8 mouse cellular contexts compared by ENCODE assay signal in genomic region chr7:132373594-132374378, GRCm38 (mm10). TPM values are rescaled to one million over a fixed set of nuclear protein-coding genes. Genes with fewer than 3 reads are reported as not detected.
DNase-seq lines count a peak whose midpoint lies in the region; ATAC-seq and TF ChIP-seq lines count a peak whose summit lies in the region.

No protein-coding gene starts in this region.

- H3K36me3 ChIP-seq in heart, embryonic 10.5 days = no peaks in the 10 kb centered on the region
- H3K36me3 ChIP-seq in heart, embryonic 11.5 days (ENCODE audit: control insufficient read depth, insufficient read depth, low read length) = no peaks in the 10 kb centered on the region
- peaks cover 7 to 15% of the 10 kb centered on the region in 2 experiments; a peak in 3 of 4 replicates for H3K36me3 ChIP-seq in MEL (ENCODE audit: control insufficient read depth in 1 of 2, insufficient read depth in 2 of 2, low read length in 2 of 2)
- H3K36me3 ChIP-seq in forebrain, embryonic 14.5 days (ENCODE audit: control insufficient read depth, insufficient read depth, low read length) = no peaks in the 10 kb centered on the region
- H3K36me3 ChIP-seq in midbrain, embryonic 11.5 days (ENCODE audit: control insufficient read depth, insufficient read depth, low read length) = no peaks in the 10 kb centered on the region

- TF ChIP-seq EP300 in MEL (IDR thresholded peaks at IDR 0.05; ENCODE audit: low read depth in 1 of 2, low read length in 2 of 2) = no peak

- no peak overlapping the region for H3K4me2 ChIP-seq in heart, embryonic 11.5 days
- H3K4me2 ChIP-seq in forebrain, embryonic 14.5 days (ENCODE audit: low read length) = no peak overlapping the region
- no peak overlapping the region for H3K4me2 ChIP-seq in midbrain, embryonic 11.5 days

- no peak for DNase-seq in heart, embryonic 10.5 days (ENCODE audit: low spot score)
- no peak for DNase-seq in MEL (ENCODE audit: low read depth, low spot score)
- DNase-seq in forebrain, embryonic 14.5 days (ENCODE audit: low spot score) = no peak
- DNase-seq in midbrain, embryonic 11.5 days (ENCODE audit: low spot score, missing footprints) = peak; percentile 81
- DNase-seq in gastrocnemius, postnatal 4 days (ENCODE audit: low spot score in 2 of 2) = no peak
- no peak for DNase-seq in thymus, postnatal 10 days (ENCODE audit: low spot score in 2 of 2)
- DNase-seq in adrenal gland, adult 8-10 months = no peak

- no peak overlapping the region for H3K9ac ChIP-seq in heart, embryonic 11.5 days (ENCODE audit: low read depth, low read length)
- H3K9ac ChIP-seq in MEL (ENCODE audit: control insufficient read depth, low read depth, low read length, poor library complexity, severe bottlenecking) = no peak overlapping the region
- no peak overlapping the region for H3K9ac ChIP-seq in forebrain, embryonic 14.5 days (ENCODE audit: low read length)
- H3K9ac ChIP-seq in midbrain, embryonic 11.5 days (ENCODE audit: low read length) = no peak overlapping the region

- 48% methylated on average over 10 of the region's 10 CpGs for WGBS in heart, embryonic 10.5 days
- 59% methylated on average over 10 of the region's 10 CpGs for WGBS in heart, embryonic 11.5 days (ENCODE audit: insufficient replicate concordance)
- 57% methylated on average over 10 of the region's 10 CpGs for WGBS in forebrain, embryonic 14.5 days
- 69% methylated on average over 10 of the region's 10 CpGs for WGBS in midbrain, embryonic 11.5 days

- no peaks in the 10 kb centered on the region for H3K79me2 ChIP-seq in MEL (ENCODE audit: control insufficient read depth, insufficient read depth, low read length, poor library complexity)

- peak overlapping the region; percentile 23; the same call in 1 of the 2 replicates for H3K27ac ChIP-seq in heart, embryonic 10.5 days
- no peak overlapping the region for H3K27ac ChIP-seq in heart, embryonic 11.5 days (ENCODE audit: low read depth, low read length)
- no peak overlapping the region for H3K27ac ChIP-seq in MEL (ENCODE audit: control insufficient read depth, low read depth, low read length)
- 0 out of 2 replicates have a peak overlapping the region, but pooled peaks have one; percentile 63 for H3K27ac ChIP-seq in forebrain, embryonic 14.5 days (ENCODE audit: low read depth, low read length)
- no peak overlapping the region for H3K27ac ChIP-seq in midbrain, embryonic 11.5 days (ENCODE audit: low read depth, low read length)

- H3K4me1 ChIP-seq in heart, embryonic 10.5 days = peaks cover 15% of the 10 kb centered on the region
- H3K4me1 ChIP-seq in heart, embryonic 11.5 days (ENCODE audit: control insufficient read depth, insufficient read depth, low read length) = peaks cover 4% of the 10 kb centered on the region; the same call in 1 of the 2 replicates
- H3K4me1 ChIP-seq in MEL (ENCODE audit: control insufficient read depth in 1 of 2, insufficient read depth in 2 of 2, low read length in 2 of 2) = peaks cover 0 to 1% of the 10 kb centered on the region in 2 experiments; a peak in 1 of 4 replicates
- H3K4me1 ChIP-seq in forebrain, embryonic 14.5 days (ENCODE audit: control insufficient read depth, insufficient read depth, low read length) = peaks cover 7% of the 10 kb centered on the region
- peaks cover 3% of the 10 kb centered on the region; the same call in 1 of the 2 replicates for H3K4me1 ChIP-seq in midbrain, embryonic 11.5 days (ENCODE audit: control insufficient read depth, insufficient read depth, low read length)

- no peaks in the 10 kb centered on the region for H3K9me3 ChIP-seq in heart, embryonic 10.5 days
- H3K9me3 ChIP-seq in heart, embryonic 11.5 days (replicated peaks; ENCODE audit: control insufficient read depth, low read length) = no peaks in the 10 kb centered on the region
- no peaks in the 10 kb centered on the region for H3K9me3 ChIP-seq in MEL (replicated peaks; ENCODE audit: insufficient read depth, low read length)
- H3K9me3 ChIP-seq in forebrain, embryonic 14.5 days (replicated peaks; ENCODE audit: control insufficient read depth, low read length) = no peaks in the 10 kb centered on the region
- no peaks in the 10 kb centered on the region for H3K9me3 ChIP-seq in midbrain, embryonic 11.5 days (ENCODE audit: control insufficient read depth, low read length)

- no peak for TF ChIP-seq CTCF in MEL (IDR thresholded peaks at IDR 0.05 in 2 of 3, conservative IDR thresholded peaks at IDR 0.05 in 1 of 3; ENCODE audit: control insufficient read depth in 1 of 3, insufficient read depth in 1 of 3, low read depth in 2 of 3, low read length in 3 of 3, poor library complexity in 1 of 3, severe bottlenecking in 1 of 3)

- no peak; a peak in 1 of 4 replicates for TF ChIP-seq POLR2A in MEL (IDR thresholded peaks at IDR 0.05; ENCODE audit: control insufficient read depth in 1 of 2, insufficient read depth in 1 of 2, low read depth in 1 of 2, low read length in 2 of 2, poor library complexity in 1 of 2)

- H3K4me3 ChIP-seq in heart, embryonic 10.5 days = no peak overlapping the region
- no peak overlapping the region for H3K4me3 ChIP-seq in heart, embryonic 11.5 days (ENCODE audit: low read depth, low read length)
- H3K4me3 ChIP-seq in MEL (ENCODE audit: control insufficient read depth in 1 of 2, insufficient read depth in 1 of 2, low read depth in 2 of 2, low read length in 2 of 2) = no peak overlapping the region
- no peak overlapping the region for H3K4me3 ChIP-seq in forebrain, embryonic 14.5 days (ENCODE audit: low read depth, low read length)
- H3K4me3 ChIP-seq in midbrain, embryonic 11.5 days (ENCODE audit: low read depth, low read length) = no peak overlapping the region

- no peak for ATAC-seq in heart, embryonic 11.5 days (replicated peaks; ENCODE audit: insufficient number of reproducible peaks, low FRiP score, low TSS enrichment)
- peak; percentile 44; the same call in 1 of the 2 replicates for ATAC-seq in forebrain, embryonic 14.5 days
- ATAC-seq in midbrain, embryonic 11.5 days (ENCODE audit: low FRiP score) = no peak

- TF ChIP-seq RAD21 in MEL (IDR thresholded peaks at IDR 0.05; ENCODE audit: low read depth, low read length) = no peak

- no peaks in the 10 kb centered on the region for H3K27me3 ChIP-seq in heart, embryonic 10.5 days (ENCODE audit: insufficient read depth, poor library complexity, severe bottlenecking)
- H3K27me3 ChIP-seq in heart, embryonic 11.5 days (ENCODE audit: control insufficient read depth, insufficient read depth, low read length) = no peaks in the 10 kb centered on the region
- H3K27me3 ChIP-seq in MEL (ENCODE audit: control insufficient read depth in 1 of 2, insufficient read depth in 2 of 2, low read length in 2 of 2) = no peaks in the 10 kb centered on the region
- no peaks in the 10 kb centered on the region for H3K27me3 ChIP-seq in forebrain, embryonic 14.5 days (replicated peaks; ENCODE audit: control insufficient read depth, insufficient read depth, low read length)
- H3K27me3 ChIP-seq in midbrain, embryonic 11.5 days (ENCODE audit: control insufficient read depth, insufficient read depth, low read length) = no peaks in the 10 kb centered on the region

TF ChIP-seq in MEL, 35 proteins besides CTCF, POLR2A, EP300 and RAD21:
- no peak for TF ChIP-seq CHD1 (IDR thresholded peaks at IDR 0.05; ENCODE audit: low read depth, low read length)
- no peak for TF ChIP-seq GABPA (IDR thresholded peaks at IDR 0.05; ENCODE audit: low read depth, low read length)
- TF ChIP-seq MYB (IDR thresholded peaks at IDR 0.05; ENCODE audit: low read depth, low read length) = no peak
- TF ChIP-seq POLR2AphosphoS2 (IDR thresholded peaks at IDR 0.05; ENCODE audit: low read length) = peak; percentile 84; the same call in 1 of the 2 replicates
- TF ChIP-seq ZMIZ1 (IDR thresholded peaks at IDR 0.05; ENCODE audit: low read depth, low read length) = 0 out of 2 replicates have a peak, but pooled peaks have one; percentile 21

RNA-seq across cellular contexts. Expression of gene Chst15, which starts 56.8 kb away (rescaled TPM):
- polyA plus RNA-seq in heart, embryonic 10.5 days (2016; fragmentation: Nextera tagmentation; extraction: Ambion mirVana) = 3.3 and 7.6 TPM in 2 replicates
- 2.4 and 3.3 TPM in 2 replicates for polyA plus RNA-seq in heart, embryonic 11.5 days (2014; fragmentation: Nextera tagmentation; extraction: Ambion mirVana)
- 14.3 and 14.9 TPM in 2 replicates for total RNA-seq in MEL (2012; rRNA removed)
- 10 to 100 TPM in 1 of 2 experiments, not detected in 1; 18.1 TPM for polyA plus RNA-seq in MEL (2012; ENCODE audit: insufficient read depth in 1 of 2, insufficient read length in 2 of 2, low read depth in 1 of 2, low replicate concordance in 2 of 2, missing spikeins in 1 of 2)
- 8.4 and 10.8 TPM in 2 replicates for polyA plus RNA-seq in forebrain, embryonic 14.5 days (2014; fragmentation: Nextera tagmentation; extraction: Ambion mirVana)
- polyA plus RNA-seq in midbrain, embryonic 11.5 days (2014; fragmentation: Nextera tagmentation; extraction: Ambion mirVana) = 18.0 and 18.2 TPM in 2 replicates
- 10 to 100 TPM; 11.6 to 12.0 TPM for total RNA-seq in gastrocnemius, postnatal 4 days (2021)
- 10 to 100 TPM; 43.2 to 63.6 (median 51.2) TPM for total RNA-seq in adrenal gland, adult 8-10 months (2022)

Comparison
In these comparisons a context has a peak if more than half of its experiments do, and no peak if none do; other contexts are left out.
1. H3K27ac ChIP-seq: peak in heart, embryonic 10.5 days (single experiment) and forebrain, embryonic 14.5 days (single experiment); none in heart, embryonic 11.5 days (single experiment), MEL (single experiment) and midbrain, embryonic 11.5 days (single experiment).